Mouse (Mus musculus) neural tube, embryonic 11.5 days (tissue): ENCODE measurements around the gene Pde4b. TPM values are rescaled to one million over a fixed set of nuclear protein-coding genes. Genes with fewer than 3 reads are reported as not detected.

Experiments used
- ATAC-seq: fragments of 200-750 bp; cut with Nextera tagmentation; 2 replicates; pipeline ENCODE4 v1.8.0; 2017; ENCODE audit warnings: moderate number of reproducible peaks, mild to moderate bottlenecking, moderate TSS enrichment, moderate library complexity; ENCODE audit not compliant: insufficient read depth, low FRiP score, low TSS enrichment
- DNase-seq: peaks from one replicate; pipeline ENCODE4 v3.0.0-alpha.2; 2015; ENCODE audit warnings: low spot score
- H3K27ac ChIP-seq: fragments of 300-500 bp; sonication (generic); 2 replicates; pipeline ENCODE4 v1.5.1; 2014; ENCODE audit warnings: low read depth, mild to moderate bottlenecking, low read length
- H3K27me3 ChIP-seq: fragments of 300-500 bp; sonication (generic); 2 replicates; pipeline ENCODE4 v1.6.1; 2014; ENCODE audit warnings: mild to moderate bottlenecking, low read length, mixed read lengths; ENCODE audit not compliant: control insufficient read depth, insufficient read depth
- H3K36me3 ChIP-seq: fragments of 300-500 bp; sonication (generic); 2 replicates; pipeline ENCODE4 v1.6.1; 2014; ENCODE audit warnings: mild to moderate bottlenecking, low read length, moderate library complexity, mixed read lengths; ENCODE audit not compliant: control insufficient read depth, insufficient read depth
- H3K4me1 ChIP-seq: fragments of 300-500 bp; sonication (generic); 2 replicates; pipeline ENCODE4 v1.6.1; 2014; ENCODE audit warnings: low read length, mixed read lengths; ENCODE audit not compliant: control insufficient read depth, insufficient read depth
- H3K4me2 ChIP-seq: fragments of 300-500 bp; sonication (generic); 2 replicates; pipeline ENCODE4 v1.6.1; 2014; ENCODE audit warnings: low read depth, mild to moderate bottlenecking, moderate library complexity
- H3K4me3 ChIP-seq: fragments of 300-500 bp; sonication (generic); 2 replicates; pipeline ENCODE4 v1.5.1; 2014; ENCODE audit warnings: low read depth, low read length
- H3K9ac ChIP-seq: fragments of 300-500 bp; sonication (generic); 2 replicates; pipeline ENCODE4 v1.6.1; 2014; ENCODE audit warnings: mild to moderate bottlenecking, low read length
- H3K9me3 ChIP-seq: fragments of 300-500 bp; sonication (generic); 2 replicates; pipeline ENCODE4 v1.6.1; 2016; ENCODE audit warnings: low read length; ENCODE audit not compliant: control insufficient read depth
- WGBS: fragments of 180-500 bp; shearing (Covaris S2); extraction: QIAGEN DNeasy Blood & Tissue Kit; methylation state at CpG from one replicate; pipeline ENCODE4 v1.1.7; 2014; 5-methylcytosine and 5-hydroxymethylcytosine counted together
- polyA plus RNA-seq: library from polyadenylated mRNA; unstranded; fragments of >200 nt; fragmentation: Nextera tagmentation; extraction: Ambion mirVana; gene quantifications from 2 replicates; pipeline ENCODE4 v1.2.1, GENCODE M21; 2014

The Pde4b gene
- polyA plus RNA-seq, 1 experiment from 2014 or later: 15.7 TPM

- H3K9me3 ChIP-seq: no peaks in the 10 kb centered on the region
- no peak overlapping the region for H3K27ac ChIP-seq
- DNase-seq: no peak
- H3K4me3 ChIP-seq: peak overlapping the region; percentile 22
- H3K9ac ChIP-seq: no peak overlapping the region
- ATAC-seq: no peak
- peaks cover 3% of the 10 kb centered on the region; the same call in 1 of the 2 replicates for H3K4me1 ChIP-seq
- H3K4me2 ChIP-seq: no peak overlapping the region; the same call in 1 of the 2 replicates
- H3K27me3 ChIP-seq: no peaks in the 10 kb centered on the region
- no peaks in the 10 kb centered on the region for H3K36me3 ChIP-seq
Measured at GRCm38 (mm10) chr4:102253994-102254393, 166.7 kb downstream of the Pde4b start.

- peak overlapping the region; percentile 17; the same call in 1 of the 2 replicates for H3K27ac ChIP-seq
- peak; percentile 84 for ATAC-seq
Measured at GRCm38 (mm10) chr4:102254466-102255294, 167.3 kb downstream of the Pde4b start.

GRCm38 (mm10) chr4:102255295-102255670, 167.9 kb downstream of the Pde4b start:
- Histone ChIP-seq H3K4me2 (peak overlapping the region; percentile 36), H3K9me3 (no peaks in the 10 kb centered on the region), H3K4me3 (peak overlapping the region; percentile 22), H3K36me3 (no peaks in the 10 kb centered on the region), H3K27me3 (no peaks in the 10 kb centered on the region), H3K27ac (0 out of 2 replicates have a peak overlapping the region, but pooled peaks have one; percentile 17), H3K4me1 (peaks cover 3% of the 10 kb centered on the region; the same call in 1 of the 2 replicates), H3K9ac (peak overlapping the region; percentile 51)
- 47% methylated on average over 9 of the region's 9 CpGs for WGBS
- DNase-seq (peak; percentile 21), ATAC-seq (peak; percentile 46; the same call in 1 of the 2 replicates)

More at GRCm38 (mm10) chr4:102254466-102255294, 167.3 kb downstream of the Pde4b start:
- Histone ChIP-seq H3K27me3 (no peaks in the 10 kb centered on the region), H3K4me3 (peak overlapping the region; percentile 22), H3K4me1 (peaks cover 3% of the 10 kb centered on the region; the same call in 1 of the 2 replicates), H3K9ac (peak overlapping the region; percentile 51), H3K36me3 (no peaks in the 10 kb centered on the region), H3K4me2 (peak overlapping the region; percentile 36), H3K9me3 (no peaks in the 10 kb centered on the region)
- 10% methylated on average over 15 of the region's 15 CpGs for WGBS
- DNase-seq: peak; percentile 55

- no peak for DNase-seq
- no peak overlapping the region for H3K9ac ChIP-seq
Measured at GRCm38 (mm10) chr4:102256170-102256960, 169.0 kb downstream of the Pde4b start.

GRCm38 (mm10) chr4:102260216-102260615, 172.9 kb downstream of the Pde4b start:
- Histone ChIP-seq H3K4me3 (no peak overlapping the region), H3K4me2 (no peak overlapping the region), H3K27me3 (no peaks in the 10 kb centered on the region), H3K4me1 (peaks cover 3% of the 10 kb centered on the region; the same call in 1 of the 2 replicates), H3K9ac (no peak overlapping the region), H3K36me3 (no peaks in the 10 kb centered on the region), H3K9me3 (no peaks in the 10 kb centered on the region), H3K27ac (no peak overlapping the region)
- ATAC-seq (no peak), DNase-seq (no peak)

More at GRCm38 (mm10) chr4:102256170-102256960, 169.0 kb downstream of the Pde4b start:
- Histone ChIP-seq H3K4me1 (peaks cover 3% of the 10 kb centered on the region; the same call in 1 of the 2 replicates), H3K4me2 (peak overlapping the region; percentile 17), H3K27ac (no peak overlapping the region), H3K9me3 (no peaks in the 10 kb centered on the region), H3K4me3 (0 out of 2 replicates have a peak overlapping the region, but pooled peaks have one; percentile 8), H3K27me3 (no peaks in the 10 kb centered on the region), H3K36me3 (no peaks in the 10 kb centered on the region)
- 80% methylated on average over 6 of the region's 6 CpGs for WGBS
- no peak for ATAC-seq

GRCm38 (mm10) chr4:102272313-102272712, 185.0 kb downstream of the Pde4b start:
- Histone ChIP-seq H3K4me3 (no peak overlapping the region), H3K9me3 (no peaks in the 10 kb centered on the region), H3K27me3 (no peaks in the 10 kb centered on the region), H3K9ac (no peak overlapping the region), H3K36me3 (no peaks in the 10 kb centered on the region), H3K4me2 (no peak overlapping the region), H3K27ac (no peak overlapping the region), H3K4me1 (no peaks in the 10 kb centered on the region)
- DNase-seq: no peak
- no peak for ATAC-seq
- 91% methylated on average over 3 of the region's 3 CpGs for WGBS

GRCm38 (mm10) chr4:102272749-102273148, 185.4 kb downstream of the Pde4b start:
- no peak overlapping the region for H3K27ac ChIP-seq
- H3K27me3 ChIP-seq: no peaks in the 10 kb centered on the region
- H3K4me3 ChIP-seq: no peak overlapping the region
- 75% methylated on average over 4 of the region's 4 CpGs for WGBS
- DNase-seq: no peak
- H3K9me3 ChIP-seq: no peaks in the 10 kb centered on the region
- no peak overlapping the region for H3K4me2 ChIP-seq
- no peak for ATAC-seq
- no peak overlapping the region for H3K9ac ChIP-seq
- H3K4me1 ChIP-seq: no peaks in the 10 kb centered on the region
- H3K36me3 ChIP-seq: no peaks in the 10 kb centered on the region

GRCm38 (mm10) chr4:102275716-102276115, 188.4 kb downstream of the Pde4b start:
- Histone ChIP-seq H3K4me1 (no peaks in the 10 kb centered on the region), H3K9me3 (no peaks in the 10 kb centered on the region), H3K36me3 (no peaks in the 10 kb centered on the region), H3K9ac (no peak overlapping the region), H3K27ac (no peak overlapping the region), H3K4me2 (no peak overlapping the region), H3K4me3 (no peak overlapping the region), H3K27me3 (no peaks in the 10 kb centered on the region)
- no peak for ATAC-seq
- no peak for DNase-seq
- 84% methylated on average over 4 of the region's 4 CpGs for WGBS
